Mouse (Mus musculus): Measurements from ENCODE around the gene Ms4a6c.
"Not testable (repeated sequence)": the region's sequence is repeated elsewhere in the genome, so short reads cannot be mapped to it uniquely, and the experiment has no call there.

Gene Ms4a6c

GRCm38 (mm10) chr19:11469215-11469614, at the start of gene Ms4a6c:
TSS of gene Ms4a6c (plus strand) at chr19:11469366.
- not testable (repeated sequence) for DNase-seq (ENCODE audit: low read depth)

- DNase-seq (ENCODE audit: low read depth), result not testable (repeated sequence)
These were observed 38.0 kb upstream of the Ms4a6c start for GRCm38 (mm10) chr19:11431209-11431608.

GRCm38 (mm10) chr19:11435058-11435834, 33.9 kb upstream of the Ms4a6c start:
- DNase-seq (ENCODE audit: low read depth), result no peak

DNA sequence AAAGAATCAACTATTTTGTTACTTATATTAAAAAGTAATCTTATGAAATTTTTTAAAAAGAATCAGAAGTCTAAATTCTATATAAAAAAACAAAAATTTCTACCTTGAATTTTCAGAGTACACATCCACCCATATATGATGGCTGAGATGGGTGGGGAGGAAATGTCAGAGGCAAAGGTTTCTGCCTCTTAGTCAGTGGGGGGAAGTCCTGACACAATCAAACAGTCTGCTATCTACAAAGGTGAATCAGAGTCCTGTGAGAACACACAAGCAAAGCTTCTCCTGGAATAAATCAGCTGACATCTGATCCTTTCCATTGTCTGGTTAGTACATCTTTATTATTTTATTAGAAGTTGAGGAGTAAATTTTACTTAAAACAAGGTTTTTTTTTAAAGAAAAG, 25.8 kb upstream of the Ms4a6c start, which contains the start of gene Ms4a4b:
Gene Ms4a4b (plus strand): TSS at position 216 of the 400 bp plus-strand sequence.
- no peak for DNase-seq (ENCODE audit: low read depth)

DNA sequence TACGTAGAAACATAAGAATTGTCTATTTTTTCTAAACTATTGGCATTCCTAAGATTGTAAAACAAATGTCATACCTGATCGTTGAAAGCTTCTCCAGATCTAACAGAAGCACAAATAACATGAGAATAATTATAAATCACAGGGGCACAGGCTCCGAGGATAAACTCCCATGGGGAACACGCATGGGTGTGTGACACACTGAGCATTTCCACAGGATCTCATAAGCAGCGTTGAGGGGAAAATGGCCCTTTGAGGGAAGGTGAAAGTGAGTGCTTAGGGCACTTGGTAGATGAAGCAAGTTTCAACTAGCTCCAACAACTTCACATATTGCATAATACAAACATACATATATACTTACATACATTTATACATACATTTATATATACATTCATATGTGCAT, 25.2 kb upstream of the Ms4a6c start:
- DNase-seq (ENCODE audit: low read depth), result no peak

DNA sequence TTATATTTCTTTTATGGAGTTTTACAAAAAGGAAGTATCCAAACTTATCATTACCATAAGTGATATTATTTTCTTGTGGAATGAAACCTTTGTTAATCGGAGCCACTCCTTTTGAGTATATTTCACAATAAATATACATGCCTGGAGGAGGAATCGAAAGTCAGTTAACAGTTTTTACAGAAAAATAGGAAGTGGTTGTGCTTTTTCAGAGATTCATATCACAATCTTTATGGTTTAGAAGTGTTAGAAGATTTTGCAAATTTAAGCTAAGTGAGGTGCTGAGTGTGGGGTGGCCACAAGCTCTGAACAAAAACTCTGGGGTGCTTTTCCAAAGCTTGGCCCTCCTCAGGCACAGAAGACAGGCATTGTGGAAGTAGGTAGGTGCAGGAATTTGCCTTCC, 21.9 kb upstream of the Ms4a6c start:
- no peak for DNase-seq (ENCODE audit: low read depth)

GRCm38 (mm10) chr19:11459041-11459440, 10.1 kb upstream of the Ms4a6c start:
- DNase-seq (ENCODE audit: low read depth), result not testable (repeated sequence)

GRCm38 (mm10) chr19:11464795-11465194, 4.4 kb upstream of the Ms4a6c start:
- DNase-seq (ENCODE audit: low read depth), result not testable (repeated sequence)

DNA sequence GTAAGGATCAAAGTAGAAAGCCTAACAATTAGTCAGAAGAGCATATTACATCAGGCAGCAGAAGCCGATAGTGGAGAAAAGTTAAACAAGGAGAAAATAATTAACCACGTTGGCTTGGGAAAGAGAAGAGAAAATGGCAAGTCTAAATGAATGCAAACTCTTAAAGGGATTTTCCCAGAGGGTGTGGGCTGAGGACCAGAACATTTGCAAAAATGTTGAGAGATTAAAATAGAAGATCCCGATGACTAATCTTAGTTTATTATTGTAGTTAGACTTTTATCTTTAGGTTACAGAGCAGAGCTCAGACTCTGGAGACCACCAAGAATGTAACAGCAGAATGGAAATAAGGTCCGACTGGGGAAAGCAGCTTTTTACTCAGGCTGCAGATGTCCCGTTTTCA, 2.7 kb upstream of the Ms4a6c start:
- no peak for DNase-seq (ENCODE audit: low read depth)

DNA sequence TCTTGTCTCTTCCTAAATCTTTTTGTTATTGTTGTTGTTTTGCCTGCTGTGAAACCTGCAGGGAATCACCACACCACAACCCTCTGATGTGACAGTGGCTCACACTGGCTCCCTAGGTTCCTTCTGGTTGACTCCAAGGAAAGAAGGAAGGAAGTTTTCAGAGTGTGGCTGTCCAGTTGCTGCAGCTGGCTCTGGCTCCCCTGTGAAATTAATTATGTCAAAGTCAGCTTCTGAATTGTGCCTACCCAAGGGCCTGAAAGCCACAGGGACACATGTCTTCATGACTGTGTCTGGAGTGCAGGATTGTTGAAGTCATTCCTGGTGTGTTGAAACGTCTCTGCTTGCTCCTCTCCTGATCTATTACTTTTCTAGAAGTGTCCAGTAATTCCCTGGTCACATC, 805 bp upstream of the Ms4a6c start:
- not testable (repeated sequence) for DNase-seq (ENCODE audit: low read depth)

GRCm38 (mm10) chr19:11479714-11480113, 10.5 kb downstream of the Ms4a6c start:
- no peak for DNase-seq (ENCODE audit: low read depth)

GRCm38 (mm10) chr19:11482684-11483083, 13.5 kb downstream of the Ms4a6c start:
- no peak for DNase-seq (ENCODE audit: low read depth)

- DNase-seq (ENCODE audit: low read depth), result no peak
These were observed 14.8 kb downstream of the Ms4a6c start for GRCm38 (mm10) chr19:11483941-11484340.

DNA sequence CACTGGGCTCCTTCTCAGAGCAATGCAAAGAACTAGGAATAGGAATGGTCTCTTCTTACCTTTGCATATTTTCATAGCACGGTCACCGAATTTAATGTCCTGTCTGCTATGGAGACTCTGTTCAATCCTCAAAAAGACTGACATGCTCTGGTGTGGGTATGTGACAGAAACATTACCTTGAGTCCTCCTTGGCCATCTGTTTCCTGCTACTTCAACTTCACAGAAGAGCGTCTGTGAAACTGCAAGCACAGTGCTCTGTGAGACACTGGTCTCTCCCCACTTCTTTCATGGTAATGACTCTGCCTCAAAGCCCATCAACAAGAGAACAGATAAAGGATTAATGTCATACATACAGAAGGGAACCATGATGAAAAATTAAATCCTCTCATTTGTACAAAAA, 15.2 kb downstream of the Ms4a6c start:
- no peak for DNase-seq (ENCODE audit: low read depth)

GRCm38 (mm10) chr19:11485266-11485665, 16.1 kb downstream of the Ms4a6c start:
- no peak for DNase-seq (ENCODE audit: low read depth)

GRCm38 (mm10) chr19:11485746-11486145, 16.6 kb downstream of the Ms4a6c start, which contains the start of gene Gm8369:
TSS of gene Gm8369 (plus strand) at chr19:11485938.
- DNase-seq (ENCODE audit: low read depth), result no peak

GRCm38 (mm10) chr19:11486599-11486998, 17.4 kb downstream of the Ms4a6c start:
- no peak for DNase-seq (ENCODE audit: low read depth)

DNA sequence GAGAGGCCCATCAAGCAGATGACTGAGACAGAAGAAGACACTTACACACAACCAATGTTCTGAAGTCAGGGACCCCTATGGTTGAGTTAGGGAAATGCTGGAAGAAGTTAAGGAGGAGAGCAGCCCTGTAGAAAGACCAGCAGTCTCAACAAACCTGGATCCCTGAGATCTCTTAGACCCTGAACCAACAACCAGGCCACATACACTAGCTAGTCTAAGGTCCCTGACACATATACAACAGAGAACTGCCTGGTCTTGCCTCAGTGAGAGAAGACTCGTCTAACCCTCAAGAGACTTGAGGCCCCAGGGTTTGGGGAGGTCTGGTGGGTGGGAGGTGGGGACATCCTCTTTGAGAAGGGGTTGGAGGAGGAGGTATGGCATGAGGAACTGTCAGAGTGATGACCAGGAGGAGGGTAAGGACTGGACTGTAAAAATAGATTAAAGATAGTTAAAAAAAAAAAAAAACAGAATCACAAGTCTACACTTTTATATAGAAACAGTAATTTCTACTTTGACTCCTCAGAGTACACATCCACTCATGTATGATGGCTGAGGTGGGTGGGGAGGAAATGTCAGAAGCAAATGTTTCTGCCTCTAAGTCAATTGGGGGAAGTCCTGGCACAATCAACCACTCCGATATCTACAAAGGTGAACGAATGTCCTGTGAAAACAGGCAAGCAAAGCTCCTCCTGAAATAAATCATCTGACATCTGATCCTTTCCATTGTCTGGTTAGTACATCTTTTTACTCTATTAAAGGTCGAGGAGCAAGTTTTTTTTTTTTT, 22.4 kb downstream of the Ms4a6c start:
- no peak for DNase-seq (ENCODE audit: low read depth)

- no peak for DNase-seq (ENCODE audit: low read depth)
These were observed 23.5 kb downstream of the Ms4a6c start for GRCm38 (mm10) chr19:11492671-11493070.

DNA sequence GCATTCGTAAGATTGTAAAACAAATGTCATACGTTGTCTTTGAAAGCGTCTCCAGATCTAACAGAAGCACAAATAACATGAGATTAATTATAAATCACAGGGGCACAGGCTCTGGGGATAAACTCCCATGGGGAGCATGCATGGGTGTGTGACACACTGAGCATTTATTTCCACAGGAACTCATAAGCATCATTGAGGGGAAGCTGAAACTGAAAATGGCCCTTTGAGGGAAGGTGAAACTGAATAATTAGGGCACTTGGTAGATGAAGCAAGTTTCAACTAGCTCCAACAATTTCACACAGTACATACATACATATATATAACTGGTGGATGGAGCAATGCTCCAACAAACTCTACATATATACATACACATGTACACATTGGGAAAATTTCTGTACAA, 25.4 kb downstream of the Ms4a6c start:
- no peak for DNase-seq (ENCODE audit: low read depth)

GRCm38 (mm10) chr19:11496361-11496760, 27.2 kb downstream of the Ms4a6c start:
- no peak for DNase-seq (ENCODE audit: low read depth)

GRCm38 (mm10) chr19:11497300-11497699, 28.1 kb downstream of the Ms4a6c start:
- DNase-seq (ENCODE audit: low read depth), result not testable (repeated sequence)

- no peak for DNase-seq (ENCODE audit: low read depth)
These were observed 31.6 kb downstream of the Ms4a6c start for GRCm38 (mm10) chr19:11500796-11501195.

Measured in NIH3T3 (cell line).